Mouse (Mus musculus): ENCODE measurements around the gene Phospho2. TPM values are rescaled to one million over a fixed set of nuclear protein-coding genes. Genes with fewer than 3 reads are reported as not detected.
A peak's percentile ranks its signal among the peaks of the same experiment; 100 is the strongest.
"Not testable (repeated sequence)": the region's sequence is repeated elsewhere in the genome, so short reads cannot be mapped to it uniquely, and the experiment has no call there.

Phospho2 gene
- total RNA-seq (2022): 10 to 100 TPM; 17.4 to 22.6 (median 20.3) TPM

DNA sequence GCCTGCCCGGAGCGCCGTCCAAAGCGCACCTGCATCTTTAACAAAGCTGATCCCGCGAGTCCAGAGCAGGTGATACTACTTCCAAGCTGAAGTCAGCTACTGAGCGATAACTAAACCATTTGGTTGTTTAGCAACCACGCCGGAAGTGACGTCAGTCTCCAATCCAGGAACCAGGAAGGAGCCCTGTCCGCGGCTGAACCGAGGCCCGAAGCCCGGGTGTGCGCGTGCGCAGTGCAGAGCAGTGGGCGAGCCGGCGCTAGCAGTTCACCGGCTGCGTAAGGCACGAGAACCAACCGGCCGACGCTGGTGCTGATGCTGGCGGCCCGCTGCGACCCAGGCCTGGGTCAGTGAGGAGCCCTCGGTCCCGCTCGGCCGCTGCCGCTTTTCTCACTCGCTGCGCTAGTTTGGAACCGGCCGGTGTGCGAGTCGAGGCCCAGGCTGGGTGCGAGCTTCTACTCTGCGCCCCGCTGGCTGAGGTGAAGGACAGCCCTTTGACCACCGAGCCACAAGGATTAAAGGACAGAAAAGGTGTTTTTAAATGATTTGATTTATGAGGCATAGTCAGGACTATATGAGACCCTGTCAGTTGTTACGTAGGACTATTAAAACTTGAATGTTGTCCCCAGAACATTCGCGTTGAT is at the start of gene Phospho2, which contains the start of gene Ccdc173:
TSS of gene Phospho2 (plus strand) at position 195 of the 641 bp plus-strand sequence.
TSS of gene Ccdc173 (minus strand) at position 147 of the 641 bp plus-strand sequence.
- DNase-seq (ENCODE audit: low spot score in 2 of 2): peak; percentile 94 to 97

GRCm38 (mm10) chr2:69745091-69745490 is 44.3 kb upstream of the Phospho2 start:
- no peak for DNase-seq (ENCODE audit: low spot score in 2 of 2)

- no peak for DNase-seq (ENCODE audit: low spot score in 2 of 2)
Observed at GRCm38 (mm10) chr2:69760980-69761379, 28.4 kb upstream of the Phospho2 start.

DNA sequence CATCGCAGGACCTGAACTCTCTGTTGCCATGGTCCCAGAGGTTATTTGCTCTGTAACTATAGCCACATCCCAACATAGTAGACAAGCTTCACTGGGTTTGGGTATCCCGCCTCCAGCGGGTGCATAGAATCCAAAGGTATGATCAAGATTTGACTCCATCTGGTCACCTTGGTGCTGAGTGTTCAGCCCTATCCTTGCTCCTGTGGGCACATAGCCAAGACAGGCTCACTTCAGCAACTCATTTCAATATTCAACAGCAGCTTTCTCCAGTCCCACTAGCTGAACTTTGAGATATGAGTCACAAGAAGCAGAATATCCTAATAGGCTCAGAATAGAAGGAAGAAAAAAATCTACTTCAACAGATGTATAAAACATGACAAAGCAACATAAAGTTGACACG is 26.1 kb upstream of the Phospho2 start:
- DNase-seq (ENCODE audit: low spot score in 2 of 2): no peak

DNA sequence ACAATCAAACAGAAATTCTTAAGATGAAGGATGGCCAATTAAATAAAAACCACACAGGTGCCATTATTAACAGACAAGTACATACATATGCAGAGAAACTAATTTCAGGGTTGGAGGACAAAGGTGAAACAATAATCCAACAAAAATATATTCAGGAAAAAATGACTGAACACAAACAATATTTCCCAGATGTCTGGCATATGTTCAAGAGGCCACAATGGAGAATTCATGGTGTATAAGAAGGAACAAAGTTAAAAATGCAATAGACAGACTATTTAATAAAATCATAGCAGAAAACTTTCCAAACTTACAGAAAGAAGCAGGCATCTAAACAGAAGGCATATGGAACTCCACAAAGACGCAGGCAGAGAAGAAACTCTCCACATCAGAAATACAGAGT is 24.7 kb upstream of the Phospho2 start:
- no peak for DNase-seq (ENCODE audit: low spot score in 2 of 2)

DNA sequence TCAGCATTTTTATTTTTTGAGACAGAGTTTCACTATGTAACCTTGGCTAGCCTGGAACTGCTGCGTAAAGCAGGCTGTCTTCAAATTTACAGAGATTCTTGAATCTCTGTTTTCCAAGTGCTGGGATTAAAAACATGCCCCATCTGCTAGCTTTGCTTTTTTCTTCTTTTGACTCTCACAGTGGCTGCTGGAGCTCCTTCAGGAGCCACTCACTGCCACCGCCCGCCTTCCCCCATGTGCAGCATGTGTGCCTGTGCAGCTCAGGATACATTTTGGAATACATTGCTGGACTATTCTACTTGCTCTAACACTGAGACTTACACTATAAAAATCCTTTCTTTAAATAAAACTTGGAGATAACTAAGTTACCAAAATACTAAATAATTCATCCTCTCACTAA is 16.1 kb upstream of the Phospho2 start:
- DNase-seq (ENCODE audit: low spot score in 2 of 2): no peak

DNA sequence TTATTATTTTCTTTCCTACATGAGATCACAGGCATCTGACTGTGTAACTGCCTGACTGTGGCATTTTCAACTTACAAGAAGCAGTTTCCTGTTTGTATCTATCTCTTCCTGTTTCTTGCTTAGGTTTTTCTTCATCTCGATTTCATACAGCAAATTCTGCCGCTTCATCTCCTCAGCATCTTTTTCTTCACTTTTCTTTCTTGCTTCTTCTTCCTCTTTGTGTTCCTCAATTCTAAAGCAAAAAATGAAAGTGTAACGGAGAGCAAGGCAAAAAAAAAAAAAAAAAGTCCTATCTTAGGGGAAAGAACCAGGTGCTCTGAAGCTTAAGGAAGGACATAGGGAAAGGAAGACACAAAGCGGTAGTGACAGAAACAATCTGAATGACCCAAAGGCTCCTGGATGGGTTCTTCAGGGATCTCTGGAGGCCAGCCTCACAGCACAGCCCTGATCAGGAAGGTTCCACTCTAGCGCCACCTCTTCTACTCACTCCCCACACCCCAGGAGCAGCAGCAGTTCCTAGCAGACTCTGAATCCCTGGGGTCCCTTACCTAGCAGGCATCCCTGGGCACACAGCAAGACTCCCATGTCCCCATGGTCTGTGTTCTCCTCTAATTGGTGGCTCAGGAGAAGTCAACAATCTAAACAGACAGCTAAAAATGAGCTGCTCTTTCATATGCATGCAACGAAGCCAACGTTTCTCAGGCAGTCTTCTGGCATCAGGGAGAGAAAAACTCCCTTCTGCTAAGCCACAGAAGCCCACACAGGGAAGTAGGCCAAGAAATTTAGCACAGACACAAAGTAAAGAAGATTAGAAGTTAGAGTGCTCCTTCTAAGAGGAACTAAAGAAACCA is 11.2 kb upstream of the Phospho2 start:
- DNase-seq (ENCODE audit: low spot score in 2 of 2): no peak

DNA sequence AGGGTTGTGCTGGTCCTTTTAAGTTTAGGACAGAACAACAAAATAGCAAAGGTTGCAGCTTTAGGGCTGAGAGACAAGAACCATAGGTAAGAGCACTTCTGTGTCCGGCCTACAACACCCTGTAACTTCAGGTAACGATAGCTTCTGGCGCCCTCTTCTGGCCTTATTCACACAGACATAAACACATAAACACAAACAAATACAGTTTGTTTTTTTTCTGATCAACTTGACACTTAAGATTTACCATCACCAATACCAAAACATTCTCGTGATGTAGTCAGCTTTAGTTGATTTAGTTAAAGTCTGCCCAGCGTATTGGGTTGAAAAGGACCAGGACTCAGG is 10.6 kb upstream of the Phospho2 start:
- DNase-seq (ENCODE audit: low spot score in 2 of 2): no peak

GRCm38 (mm10) chr2:69788974-69789373 is 449 bp upstream of the Phospho2 start:
- DNase-seq (ENCODE audit: low spot score in 2 of 2): no peak

DNA sequence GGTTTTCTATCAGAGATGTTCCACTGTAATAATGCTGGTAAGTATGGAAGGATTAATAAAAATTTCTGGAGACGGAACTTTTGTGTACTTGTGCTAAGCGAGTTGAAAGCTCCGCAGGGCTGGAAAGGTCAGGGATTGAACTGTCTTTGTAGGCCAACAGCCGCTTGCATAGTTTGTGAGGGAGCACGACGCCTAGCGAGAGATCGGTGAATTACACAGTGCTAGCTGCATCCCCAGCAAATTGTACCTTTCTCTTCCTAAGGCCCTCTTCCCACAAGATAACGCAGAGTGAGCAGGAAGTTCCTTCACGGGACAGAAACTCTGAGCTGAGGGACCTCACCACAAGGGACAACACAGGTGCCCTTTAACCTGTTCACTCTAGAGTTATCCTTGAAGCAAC is 862 bp downstream of the Phospho2 start:
- peak; percentile 46 to 70 for DNase-seq (ENCODE audit: low spot score in 2 of 2)

- DNase-seq (ENCODE audit: low spot score in 2 of 2): no peak
Observed at GRCm38 (mm10) chr2:69790722-69791121, 1.3 kb downstream of the Phospho2 start.

DNA sequence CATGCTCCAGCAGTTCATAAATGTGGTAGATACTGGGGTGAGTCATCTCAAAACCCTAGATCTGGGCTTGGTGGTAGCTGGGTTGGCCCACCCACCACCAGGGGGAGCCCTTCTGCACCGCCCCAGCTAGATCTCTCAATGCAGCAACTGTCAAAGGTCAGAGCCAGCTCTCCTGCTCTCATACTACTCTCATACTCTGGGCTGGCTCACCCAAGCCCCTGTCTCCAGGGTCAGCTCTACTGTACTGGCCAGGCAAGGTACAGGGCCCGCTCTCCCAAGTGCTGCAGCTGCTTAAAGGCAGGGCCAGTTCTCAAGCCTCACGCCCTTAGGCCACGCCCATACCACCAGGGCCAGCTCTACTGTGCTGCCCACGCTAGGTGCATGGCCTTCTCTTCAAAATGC is 13.5 kb downstream of the Phospho2 start:
- peak; percentile 59 to 62 for DNase-seq (ENCODE audit: low spot score in 2 of 2)

DNA sequence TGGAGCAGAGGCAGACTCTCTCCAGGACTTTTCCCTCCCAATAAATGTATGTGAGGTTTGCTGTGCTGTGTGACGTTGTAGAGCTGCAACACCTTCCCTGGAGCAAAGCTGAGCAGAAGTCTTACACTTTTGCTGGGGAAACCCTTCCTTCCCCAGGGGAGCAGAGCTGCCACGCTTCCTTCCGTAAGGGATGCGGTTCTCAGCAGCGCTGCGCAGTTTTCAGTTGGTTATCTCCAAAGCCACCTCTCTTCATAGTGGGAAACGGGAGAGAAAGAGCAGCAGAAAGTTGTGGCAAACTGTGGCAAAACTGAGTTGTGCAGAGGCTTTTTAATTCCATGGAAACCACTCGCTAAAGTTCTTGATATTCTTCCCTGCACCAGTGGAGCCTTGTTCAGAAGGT is 14.3 kb downstream of the Phospho2 start:
- DNase-seq (ENCODE audit: low spot score in 2 of 2): no peak

DNA sequence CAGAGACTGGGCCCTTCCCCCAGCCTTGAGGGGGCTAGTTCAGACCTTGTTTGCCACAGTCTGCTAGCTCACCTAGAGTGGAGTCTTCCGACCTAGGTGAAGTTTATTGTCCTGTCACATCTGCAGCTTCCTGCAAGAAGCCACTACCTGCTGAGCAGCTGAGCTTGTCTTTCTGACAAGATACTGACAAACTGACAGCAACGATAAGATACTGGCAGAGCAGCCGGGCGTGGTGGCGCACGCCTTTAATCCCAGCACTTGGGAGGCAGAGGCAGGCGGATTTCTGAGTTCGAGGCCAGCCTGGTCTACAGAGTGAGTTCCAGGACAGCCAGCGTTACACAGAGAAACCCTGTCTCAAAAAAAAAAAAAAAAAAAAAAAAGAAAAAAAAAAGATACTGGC is 15.2 kb downstream of the Phospho2 start:
- DNase-seq (ENCODE audit: low spot score in 2 of 2): not testable (repeated sequence)

- DNase-seq (ENCODE audit: low spot score in 2 of 2): no peak
Observed at GRCm38 (mm10) chr2:69810169-69810568, 20.7 kb downstream of the Phospho2 start.

DNA sequence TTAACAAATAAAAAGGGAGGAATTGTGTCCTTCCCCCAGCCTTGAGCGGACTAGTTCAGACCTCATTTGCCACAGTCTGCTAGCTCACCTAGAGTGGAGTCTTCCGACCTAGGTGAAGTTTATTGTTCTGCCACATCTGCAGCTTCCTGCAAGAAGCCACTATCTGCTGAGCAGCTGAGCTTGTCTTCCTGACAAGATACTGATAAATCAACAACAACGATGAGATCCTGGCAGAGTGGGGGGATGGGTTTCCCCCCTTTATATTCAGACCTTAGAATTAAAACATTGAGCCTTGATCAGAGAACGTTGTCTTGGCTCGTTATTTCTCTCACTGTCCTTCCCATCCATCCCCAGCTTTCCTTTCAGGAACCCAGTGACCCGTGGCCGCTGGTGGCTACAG is 21.9 kb downstream of the Phospho2 start:
- not testable (repeated sequence) for DNase-seq (ENCODE audit: low spot score in 2 of 2)

DNA sequence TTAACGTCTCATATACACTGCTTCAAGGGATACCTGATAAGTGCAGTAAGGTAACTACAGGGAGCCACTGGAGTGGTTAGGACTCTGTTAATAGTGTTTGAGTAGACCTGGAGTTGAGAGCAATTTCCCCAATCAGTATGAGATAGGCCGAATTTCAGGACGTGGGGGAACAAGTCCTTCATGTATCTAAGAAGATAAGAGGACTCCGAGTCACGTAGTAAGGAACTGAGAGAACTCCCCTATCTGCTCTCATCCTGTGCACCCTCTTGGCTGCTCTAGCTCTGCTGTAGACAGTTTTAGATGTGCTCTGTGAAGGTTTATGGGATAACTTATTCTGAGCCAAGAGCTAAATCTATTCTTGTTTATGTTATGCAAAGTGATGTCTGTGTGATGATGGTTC is 27.2 kb downstream of the Phospho2 start:
- no peak for DNase-seq (ENCODE audit: low spot score in 2 of 2)

DNA sequence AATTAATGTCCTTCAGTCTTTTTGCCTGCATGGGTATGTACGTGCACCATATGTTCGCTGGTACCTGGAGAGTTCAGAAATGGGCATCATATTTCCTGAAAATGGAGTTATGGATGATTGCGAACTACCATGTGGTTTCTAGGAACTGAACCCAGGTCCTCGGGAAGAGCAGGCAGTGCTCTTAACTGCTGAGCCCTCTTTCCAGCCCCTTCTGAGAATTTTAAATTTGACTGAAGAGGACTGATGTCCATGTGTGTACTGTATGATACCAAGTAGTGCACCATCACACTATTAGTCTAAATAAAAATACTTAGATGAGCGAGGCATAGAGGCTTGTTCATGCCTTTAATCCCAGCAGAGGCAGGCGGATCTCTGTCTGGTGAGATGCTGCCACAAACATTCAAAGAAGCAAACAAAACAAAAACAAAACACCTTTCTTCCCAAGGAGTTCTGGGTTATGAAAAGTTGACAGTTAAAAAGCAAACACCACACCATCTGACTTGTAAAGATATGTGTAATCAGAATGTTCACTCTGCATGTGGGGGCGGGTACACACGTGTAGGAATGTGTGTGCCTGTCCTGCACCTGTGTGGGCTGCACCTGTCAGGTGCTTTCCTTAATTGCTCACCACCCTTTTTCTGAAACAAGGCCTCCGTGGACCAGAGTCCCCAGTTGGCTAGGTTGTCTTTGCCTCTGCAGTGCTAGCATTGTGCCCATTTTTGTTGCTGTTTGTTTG is 29.1 kb downstream of the Phospho2 start:
- DNase-seq (ENCODE audit: low spot score in 2 of 2): no peak

- DNase-seq (ENCODE audit: low spot score in 2 of 2): no peak
Observed at GRCm38 (mm10) chr2:69820201-69820600, 30.8 kb downstream of the Phospho2 start.

DNA sequence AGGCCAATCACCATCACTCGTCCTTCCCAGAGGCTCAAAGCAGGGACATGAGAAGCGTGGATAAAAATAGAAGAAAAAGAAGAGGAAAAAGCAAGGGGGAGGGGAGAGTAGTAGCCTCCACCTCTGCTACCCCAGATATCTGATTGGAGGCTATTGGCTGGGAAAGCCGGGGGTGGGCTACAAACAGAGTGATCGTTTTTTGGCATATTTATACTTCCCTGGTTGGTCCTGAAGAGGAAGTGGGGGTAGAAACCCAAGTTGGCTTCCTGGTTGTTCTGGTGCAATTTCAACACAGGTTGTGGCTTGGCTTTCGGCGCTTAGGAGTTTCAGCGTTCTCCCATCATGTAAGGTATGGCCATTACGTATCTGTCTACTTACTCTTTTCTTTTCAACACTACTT is 32.3 kb downstream of the Phospho2 start, which contains the start of gene Klhl23:
TSS of gene Klhl23 (plus strand) at position 234 of the 400 bp plus-strand sequence.
- no peak for DNase-seq (ENCODE audit: low spot score in 2 of 2)

GRCm38 (mm10) chr2:69822361-69823128 is 33.1 kb downstream of the Phospho2 start:
- DNase-seq (ENCODE audit: low spot score in 2 of 2): no peak

Data from gastrocnemius, adult 8-10 months (tissue).